Mouse (Mus musculus) ovary, postnatal 36 days (tissue): ENCODE data around the gene Ush1g.

ENCODE experiments used
- DNase-seq: peaks from one replicate; pipeline ENCODE4 v3.0.0; 2022; ENCODE audit warnings: low spot score, mixed read lengths

The Ush1g gene

GRCm38 (mm10) chr11:115329339-115329738 is 7.5 kb upstream of the Ush1g start:
- DNase-seq: no peak

GRCm38 (mm10) chr11:115326730-115327129 is 4.9 kb upstream of the Ush1g start:
- no peak for DNase-seq

GRCm38 (mm10) chr11:115323354-115323753 is 1.5 kb upstream of the Ush1g start:
- no peak for DNase-seq

GRCm38 (mm10) chr11:115319704-115320383 is 2.0 kb downstream of the Ush1g start:
- no peak for DNase-seq

GRCm38 (mm10) chr11:115318245-115319027 is 3.4 kb downstream of the Ush1g start:
- peak; percentile 41 for DNase-seq

- no peak for DNase-seq
These were observed 4.6 kb downstream of the Ush1g start for GRCm38 (mm10) chr11:115317204-115317603.

GRCm38 (mm10) chr11:115314249-115314648 is 7.6 kb downstream of the Ush1g start:
- DNase-seq: no peak

DNA sequence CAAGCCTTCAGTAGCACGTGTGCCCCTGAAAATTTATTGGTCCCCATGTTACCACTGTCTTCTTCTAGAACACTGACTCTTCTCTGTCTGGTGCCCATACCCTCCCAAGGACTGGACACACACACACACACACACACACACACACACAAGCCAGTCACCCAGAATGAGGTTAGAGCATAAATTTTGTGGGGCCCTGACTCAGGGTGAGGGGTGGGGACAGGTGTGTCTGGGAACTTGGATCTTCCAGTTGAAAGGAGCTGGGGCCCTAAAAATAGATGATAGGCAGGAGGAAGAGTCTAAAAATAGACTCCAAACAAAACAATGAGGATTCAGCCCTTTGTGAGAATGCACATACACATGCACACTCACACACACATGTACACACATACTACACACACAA is 13.1 kb downstream of the Ush1g start:
- no peak for DNase-seq

DNA sequence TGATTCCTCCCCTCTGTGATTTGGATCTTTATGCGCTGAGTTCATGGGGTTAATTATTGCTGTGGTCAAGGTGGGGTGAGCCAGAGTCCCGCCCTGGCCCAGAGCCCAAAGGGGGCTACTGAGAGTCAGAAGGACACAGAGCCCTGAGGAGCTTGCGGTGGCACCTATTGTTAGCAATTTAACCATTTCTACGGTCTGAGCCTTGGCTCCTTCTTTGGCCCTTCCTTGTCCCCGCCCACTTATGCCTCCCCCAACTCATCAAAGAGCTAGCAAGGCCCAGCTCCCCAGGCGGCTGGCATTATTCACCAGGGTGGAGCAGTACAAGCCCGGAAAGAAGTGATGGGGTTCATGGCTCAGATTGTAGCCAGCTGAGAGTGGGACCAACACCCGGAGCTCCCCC is 15.0 kb downstream of the Ush1g start, which contains the start of gene Otop2:
Gene Otop2, plus strand, starts transcription at position 301 of the 400 bp plus-strand sequence.
- no peak for DNase-seq

DNA sequence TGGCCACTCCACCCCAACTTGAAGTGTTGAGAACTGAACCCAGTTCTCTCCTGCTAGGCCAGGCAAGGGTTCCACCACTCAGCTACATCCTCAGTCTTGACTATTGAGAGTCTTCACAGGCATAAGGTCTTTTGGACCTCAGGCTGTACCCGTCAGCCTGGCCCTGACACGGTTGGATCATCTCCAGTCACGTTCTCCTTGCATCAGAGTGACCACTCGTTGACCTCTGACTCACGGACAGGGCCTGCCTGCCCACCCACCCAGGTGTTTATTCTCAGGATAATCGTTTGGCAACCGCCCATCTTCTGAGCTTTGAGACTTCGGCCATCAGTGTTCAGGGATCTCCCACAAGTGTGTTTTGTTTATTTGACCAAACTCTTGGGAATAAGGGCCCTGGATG is 18.7 kb downstream of the Ush1g start:
- DNase-seq: no peak

- no peak for DNase-seq
These were observed 20.5 kb downstream of the Ush1g start for GRCm38 (mm10) chr11:115301351-115301750.

- DNase-seq: no peak
These were observed 21.1 kb downstream of the Ush1g start for GRCm38 (mm10) chr11:115300745-115301144.

DNA sequence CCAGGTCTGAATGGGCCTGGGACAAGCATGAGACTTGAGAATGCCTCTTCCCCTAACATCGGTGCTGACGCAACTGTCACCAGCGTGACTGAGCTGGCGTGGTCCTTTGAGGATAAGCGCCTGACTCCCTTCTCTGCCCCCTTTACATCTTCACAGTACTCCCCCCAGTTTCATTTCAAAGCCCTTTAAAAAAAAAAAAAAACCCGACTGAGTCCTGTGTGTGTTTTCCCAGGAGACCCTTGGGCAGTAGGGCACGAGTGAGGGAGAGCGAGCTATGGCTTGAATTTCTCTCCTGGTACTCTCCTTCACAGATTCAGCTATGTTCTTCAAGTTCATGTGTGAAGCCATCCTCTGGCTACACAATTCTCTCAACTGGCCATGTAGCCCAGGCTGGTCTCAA is 23.7 kb downstream of the Ush1g start:
- no peak for DNase-seq

- DNase-seq: peak; percentile 74
These were observed 24.5 kb downstream of the Ush1g start, which contains the start of gene Fads6 for GRCm38 (mm10) chr11:115297214-115297826. TSS of gene Fads6 (minus strand) at chr11:115297663.

GRCm38 (mm10) chr11:115296471-115297210 is 25.2 kb downstream of the Ush1g start:
- no peak for DNase-seq

DNA sequence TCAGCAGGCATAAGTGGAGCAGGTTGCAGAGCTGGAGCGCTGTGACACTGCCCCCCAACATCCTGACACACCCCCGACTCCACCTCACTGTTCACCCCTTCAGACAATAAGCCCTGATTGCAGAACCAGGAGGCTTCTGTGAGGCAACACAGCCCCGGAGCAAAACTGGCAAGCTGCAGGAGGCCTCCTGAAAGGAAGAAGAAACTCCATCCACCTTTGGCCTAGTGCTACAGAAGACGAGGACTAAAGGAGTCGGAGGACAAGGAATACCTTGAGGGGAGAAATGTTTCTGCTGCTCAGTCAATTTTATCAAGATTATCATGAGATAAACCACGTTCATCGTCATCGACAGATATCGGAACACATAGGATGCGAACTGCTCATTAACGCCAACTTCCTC is 25.9 kb downstream of the Ush1g start:
- DNase-seq: no peak

GRCm38 (mm10) chr11:115292631-115293375 is 29.0 kb downstream of the Ush1g start:
- DNase-seq: no peak

- peak; percentile 42 for DNase-seq
These were observed 30.3 kb downstream of the Ush1g start for GRCm38 (mm10) chr11:115291503-115291902.

DNA sequence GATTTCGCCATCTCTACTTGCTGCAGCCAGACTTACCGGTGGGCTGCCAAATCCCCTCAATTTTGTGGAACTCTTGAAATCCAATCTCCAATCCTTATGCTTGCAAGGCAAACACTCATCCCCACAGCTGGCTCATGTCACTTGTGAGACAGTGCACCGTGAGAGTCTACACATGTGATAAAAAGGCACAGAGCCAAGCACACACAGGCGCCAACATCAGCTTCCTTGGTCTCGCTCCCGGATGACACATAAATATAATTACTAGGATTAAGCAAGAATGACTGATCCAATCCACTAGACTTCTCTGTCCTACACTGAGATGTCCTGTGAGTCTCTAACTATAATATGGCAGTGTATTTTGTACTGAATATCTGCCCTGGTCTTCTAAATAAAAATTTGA is 30.9 kb downstream of the Ush1g start:
- peak; percentile 62 for DNase-seq

DNA sequence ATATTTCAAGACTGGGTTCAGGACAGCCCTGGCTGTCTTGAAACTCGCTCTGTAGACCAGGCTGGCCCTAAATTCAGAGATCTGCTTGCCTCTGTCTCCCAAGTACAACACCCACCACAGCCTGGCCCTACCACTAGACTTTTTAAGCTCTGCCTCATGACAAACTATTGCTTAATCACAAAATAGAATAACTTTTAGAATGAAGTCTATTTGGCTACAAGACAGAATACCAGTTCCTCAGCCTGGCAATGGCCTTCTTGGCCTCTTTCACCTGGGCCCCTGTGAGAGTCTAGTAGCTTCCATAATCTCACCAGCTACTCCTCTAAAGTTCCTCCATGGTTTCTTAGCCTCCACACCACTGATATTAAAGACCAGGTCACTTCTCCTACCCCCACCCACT is 31.5 kb downstream of the Ush1g start:
- DNase-seq: no peak

GRCm38 (mm10) chr11:115289885-115290284 is 32.0 kb downstream of the Ush1g start:
- DNase-seq: no peak
